Mouse (Mus musculus) stomach, embryonic 15.5 days (tissue): ENCODE results near the gene Exoc3l4. TPM values are rescaled to one million over a fixed set of nuclear protein-coding genes. Genes with fewer than 3 reads are reported as not detected.

Source experiments
- ATAC-seq: fragments of 200-750 bp; cut with Nextera tagmentation; 2 replicates; pipeline ENCODE4 v1.8.0; 2017; ENCODE audit warnings: low read depth, moderate number of reproducible peaks, moderate TSS enrichment; ENCODE audit not compliant: insufficient read depth, low FRiP score
- H3K27ac ChIP-seq: fragments of 300-500 bp; sonication (generic); 2 replicates; pipeline ENCODE4 v1.5.1; 2015; ENCODE audit warnings: mild to moderate bottlenecking, inconsistent platforms
- H3K27me3 ChIP-seq: fragments of 300-500 bp; sonication (generic); replicated peaks from 2 replicates; pipeline ENCODE4 v1.6.1; 2015; ENCODE audit warnings: inconsistent platforms
- H3K36me3 ChIP-seq: fragments of 300-500 bp; sonication (generic); 2 replicates; pipeline ENCODE4 v1.6.1; 2015; ENCODE audit warnings: inconsistent platforms
- H3K4me1 ChIP-seq: fragments of 300-500 bp; sonication (generic); 2 replicates; pipeline ENCODE4 v1.6.1; 2015; ENCODE audit warnings: inconsistent platforms
- H3K4me2 ChIP-seq: fragments of 300-500 bp; sonication (generic); 2 replicates; pipeline ENCODE4 v1.6.1; 2015; ENCODE audit warnings: mild to moderate bottlenecking, inconsistent platforms
- H3K4me3 ChIP-seq: fragments of 300-500 bp; sonication (generic); replicated peaks from 2 replicates; pipeline ENCODE4 v1.5.1; 2015; ENCODE audit warnings: inconsistent platforms
- H3K9ac ChIP-seq: fragments of 300-500 bp; sonication (generic); 2 replicates; pipeline ENCODE4 v1.6.1; 2015; ENCODE audit warnings: inconsistent platforms
- H3K9me3 ChIP-seq: fragments of 300-500 bp; sonication (generic); 2 replicates; pipeline ENCODE4 v1.6.1; 2016; ENCODE audit warnings: inconsistent platforms
- WGBS: fragments of 180-500 bp; shearing (Covaris S2); methylation state at CpG from one replicate; pipeline ENCODE4 v1.1.7; 2015; 5-methylcytosine and 5-hydroxymethylcytosine counted together
- polyA plus RNA-seq: library from polyadenylated mRNA; unstranded; fragments of >200 nt; fragmentation: Nextera tagmentation; extraction: Ambion mirVana; gene quantifications from 2 replicates; pipeline ENCODE4 v1.2.1, GENCODE M21; 2015

Exoc3l4 gene
- polyA plus RNA-seq, 1 experiment from 2014 or later = 8.5 TPM

DNA sequence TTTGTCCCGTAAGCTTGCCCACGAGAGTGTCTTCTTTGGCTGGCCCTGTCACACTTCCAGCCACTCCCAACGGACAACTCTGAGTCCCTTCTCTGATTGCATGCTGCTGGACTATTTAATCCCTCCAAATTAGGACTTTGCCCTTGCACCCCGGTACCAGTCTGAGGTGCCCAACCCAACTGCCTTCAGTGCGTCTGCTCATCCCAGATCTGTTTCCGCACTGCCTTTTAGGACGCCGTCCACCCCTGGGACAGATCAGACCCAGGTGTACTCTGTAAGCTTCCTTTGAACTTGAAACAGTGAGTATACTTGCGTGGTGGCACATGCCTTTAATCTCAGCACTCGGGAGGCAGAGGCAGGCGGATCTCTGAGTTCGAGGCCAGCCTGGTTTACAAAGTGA lies 38.0 kb upstream of the Exoc3l4 start:
- Histone ChIP-seq H3K4me2 (peak overlapping the region; percentile 85), H3K27me3 (no peaks in the 10 kb centered on the region), H3K9ac (no peak overlapping the region; the same call in 1 of the 2 replicates), H3K4me1 (peaks cover 18% of the 10 kb centered on the region; the same call in 1 of the 2 replicates), H3K9me3 (no peaks in the 10 kb centered on the region), H3K27ac (peak overlapping the region; percentile 95; the same call in 1 of the 2 replicates), H3K36me3 (no peaks in the 10 kb centered on the region), H3K4me3 (peak overlapping the region; percentile 99; the same call in 1 of the 2 replicates)
- ATAC-seq = no peak
- 74% methylated on average over 12 of the region's 12 CpGs for WGBS

DNA sequence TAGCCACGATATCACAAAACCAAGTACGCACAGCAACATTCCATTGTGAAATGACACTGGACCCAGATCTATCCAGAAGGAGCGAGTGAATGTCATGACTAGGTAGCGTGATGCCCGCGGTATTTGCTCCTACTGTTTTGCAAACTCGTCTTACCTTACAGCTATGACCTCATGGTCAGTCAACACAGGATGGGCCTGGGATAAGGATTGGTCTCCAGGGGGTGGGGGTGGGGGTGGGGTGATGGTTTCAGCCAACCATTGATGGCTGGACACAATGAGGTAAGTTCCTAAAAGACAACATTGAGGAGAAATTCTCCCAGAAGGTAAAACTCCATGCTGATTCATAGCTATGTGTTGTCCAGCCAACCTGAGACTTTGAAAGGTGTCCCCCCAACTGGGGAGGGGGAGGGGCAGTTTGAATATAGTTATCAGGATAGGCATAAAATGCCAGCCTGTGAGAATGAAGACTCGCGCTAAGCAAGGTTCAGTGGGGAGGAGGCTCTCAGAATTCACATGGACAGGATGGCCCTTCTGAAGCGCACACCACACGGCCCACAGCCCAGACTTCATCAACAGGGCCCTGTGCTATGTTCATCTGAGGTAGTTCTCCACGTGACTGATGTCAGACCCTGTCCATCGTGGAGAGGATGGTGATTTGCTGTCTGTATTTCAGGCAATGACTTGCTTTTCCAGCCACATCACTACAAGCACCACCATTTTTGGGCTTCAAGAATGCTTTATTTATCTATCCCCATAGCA lies 30.8 kb upstream of the Exoc3l4 start:
- 0 out of 2 replicates have a peak overlapping the region, but pooled peaks have one; percentile 14 for H3K4me2 ChIP-seq
- no peaks in the 10 kb centered on the region for H3K9me3 ChIP-seq
- H3K27ac ChIP-seq = peak overlapping the region; percentile 67
- peak; percentile 25; the same call in 1 of the 2 replicates for ATAC-seq
- no peaks in the 10 kb centered on the region for H3K36me3 ChIP-seq
- H3K9ac ChIP-seq = no peak overlapping the region
- 77% methylated on average over 13 of the region's 13 CpGs for WGBS
- peaks cover 10% of the 10 kb centered on the region; the same call in 1 of the 2 replicates for H3K4me1 ChIP-seq
- no peak overlapping the region for H3K4me3 ChIP-seq
- no peaks in the 10 kb centered on the region for H3K27me3 ChIP-seq

DNA sequence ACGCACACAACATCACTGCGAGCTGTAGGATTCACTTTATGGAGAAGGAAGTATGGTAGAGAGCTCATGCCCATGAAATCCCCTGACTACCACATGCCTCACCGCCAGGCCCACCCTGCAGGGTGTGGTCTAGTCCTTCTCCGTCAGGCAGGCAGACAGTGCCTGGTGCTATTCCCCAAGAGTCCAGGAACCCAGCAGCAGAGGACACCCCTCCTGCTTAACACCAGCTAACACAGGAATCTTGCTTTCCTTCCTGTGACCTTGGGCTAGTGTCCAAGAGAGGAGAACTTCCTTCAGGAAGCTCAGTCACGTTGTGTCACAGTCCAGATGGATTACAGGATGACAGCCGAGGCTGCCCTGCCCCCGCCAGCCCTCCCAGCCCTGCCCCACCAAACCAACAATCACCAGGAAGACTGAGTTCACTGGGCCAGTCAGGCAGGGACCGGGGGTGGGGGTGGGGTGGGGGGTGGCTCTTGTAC lies 30.1 kb upstream of the Exoc3l4 start:
- peak; percentile 85 for ATAC-seq
- H3K36me3 ChIP-seq = no peaks in the 10 kb centered on the region
- 0 out of 2 replicates have a peak overlapping the region, but pooled peaks have one; percentile 14 for H3K4me2 ChIP-seq
- H3K9me3 ChIP-seq = no peaks in the 10 kb centered on the region
- H3K27me3 ChIP-seq = no peaks in the 10 kb centered on the region
- peaks cover 10% of the 10 kb centered on the region; the same call in 1 of the 2 replicates for H3K4me1 ChIP-seq
- no peak overlapping the region for H3K4me3 ChIP-seq
- H3K9ac ChIP-seq = no peak overlapping the region
- H3K27ac ChIP-seq = peak overlapping the region; percentile 67
- WGBS = 28% methylated on average over 8 of the region's 8 CpGs

DNA sequence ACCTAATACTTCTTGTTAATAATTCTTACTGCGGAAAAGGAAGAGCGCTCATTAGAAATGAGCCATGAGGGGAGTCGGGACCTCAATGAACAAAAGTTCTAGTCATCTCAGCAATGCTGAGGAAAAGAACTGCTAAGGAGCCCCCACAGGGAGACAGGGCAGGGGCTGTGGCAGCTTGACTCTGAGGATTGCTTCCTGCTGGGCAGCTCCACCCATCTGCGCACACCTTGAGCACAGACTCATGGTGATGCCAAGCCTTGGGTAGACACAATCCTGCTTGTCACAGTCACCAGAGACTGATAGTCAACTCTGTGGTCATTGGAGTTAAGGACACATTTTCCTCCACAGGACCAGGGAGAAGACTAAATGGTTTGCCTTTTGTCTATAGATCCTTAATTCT lies 29.7 kb upstream of the Exoc3l4 start:
- H3K27me3 ChIP-seq = no peaks in the 10 kb centered on the region
- H3K9me3 ChIP-seq = no peaks in the 10 kb centered on the region
- 71% methylated on average over 4 of the region's 4 CpGs for WGBS
- no peaks in the 10 kb centered on the region for H3K36me3 ChIP-seq
- H3K4me3 ChIP-seq = no peak overlapping the region
- H3K4me2 ChIP-seq = no peak overlapping the region
- peak; percentile 70 for ATAC-seq
- peak overlapping the region; percentile 67 for H3K27ac ChIP-seq
- no peak overlapping the region for H3K9ac ChIP-seq
- peaks cover 10% of the 10 kb centered on the region; the same call in 1 of the 2 replicates for H3K4me1 ChIP-seq

DNA sequence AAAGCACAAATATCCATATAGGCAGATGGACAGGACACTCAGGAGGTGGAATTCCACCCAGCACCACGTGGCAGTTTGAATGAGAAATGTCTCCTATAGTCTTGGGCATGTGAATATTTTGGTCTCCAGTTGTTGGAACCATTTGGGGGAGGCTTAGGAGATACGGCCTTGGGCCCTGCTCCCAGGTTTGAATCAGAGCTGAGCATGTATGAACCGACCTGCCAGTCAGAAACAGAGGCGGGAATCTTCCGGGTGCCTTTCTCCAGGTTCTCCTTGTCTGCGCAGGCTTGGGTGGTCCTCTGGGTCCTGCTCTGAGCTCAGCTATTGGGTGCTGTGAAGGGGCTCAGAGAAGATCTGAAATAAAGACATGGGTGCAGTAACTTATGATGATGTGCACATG lies 22.8 kb upstream of the Exoc3l4 start:
- Histone ChIP-seq H3K27ac (no peak overlapping the region), H3K9ac (no peak overlapping the region), H3K27me3 (no peaks in the 10 kb centered on the region), H3K36me3 (no peaks in the 10 kb centered on the region), H3K4me1 (no peaks in the 10 kb centered on the region), H3K9me3 (no peaks in the 10 kb centered on the region), H3K4me2 (no peak overlapping the region), H3K4me3 (no peak overlapping the region)
- 81% methylated on average over 6 of the region's 6 CpGs for WGBS
- no peak for ATAC-seq

DNA sequence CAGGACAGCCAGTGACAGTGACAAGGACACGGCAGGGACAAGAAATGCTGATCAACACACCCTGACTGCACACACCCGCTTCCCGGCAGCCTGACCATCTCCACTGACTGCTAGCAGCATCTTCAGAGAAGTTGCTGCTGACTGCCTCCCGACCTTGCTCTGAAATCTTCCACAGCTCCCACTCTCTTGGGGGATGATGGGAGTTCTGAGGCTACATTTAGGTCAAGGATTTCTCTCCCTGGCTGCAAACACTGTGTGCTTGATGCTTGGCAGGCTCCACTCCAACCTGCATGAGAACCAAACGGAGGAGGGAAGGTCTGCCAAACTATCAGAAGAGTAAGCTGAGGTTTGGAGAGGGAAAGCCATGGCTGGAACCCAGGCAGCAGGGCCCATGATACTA lies 19.8 kb upstream of the Exoc3l4 start:
- Histone ChIP-seq H3K9me3 (no peaks in the 10 kb centered on the region), H3K27me3 (no peaks in the 10 kb centered on the region), H3K4me1 (no peaks in the 10 kb centered on the region), H3K4me3 (no peak overlapping the region), H3K36me3 (no peaks in the 10 kb centered on the region), H3K4me2 (no peak overlapping the region), H3K9ac (no peak overlapping the region), H3K27ac (no peak overlapping the region)
- ATAC-seq = no peak
- 54% methylated on average over 5 of the region's 5 CpGs for WGBS

DNA sequence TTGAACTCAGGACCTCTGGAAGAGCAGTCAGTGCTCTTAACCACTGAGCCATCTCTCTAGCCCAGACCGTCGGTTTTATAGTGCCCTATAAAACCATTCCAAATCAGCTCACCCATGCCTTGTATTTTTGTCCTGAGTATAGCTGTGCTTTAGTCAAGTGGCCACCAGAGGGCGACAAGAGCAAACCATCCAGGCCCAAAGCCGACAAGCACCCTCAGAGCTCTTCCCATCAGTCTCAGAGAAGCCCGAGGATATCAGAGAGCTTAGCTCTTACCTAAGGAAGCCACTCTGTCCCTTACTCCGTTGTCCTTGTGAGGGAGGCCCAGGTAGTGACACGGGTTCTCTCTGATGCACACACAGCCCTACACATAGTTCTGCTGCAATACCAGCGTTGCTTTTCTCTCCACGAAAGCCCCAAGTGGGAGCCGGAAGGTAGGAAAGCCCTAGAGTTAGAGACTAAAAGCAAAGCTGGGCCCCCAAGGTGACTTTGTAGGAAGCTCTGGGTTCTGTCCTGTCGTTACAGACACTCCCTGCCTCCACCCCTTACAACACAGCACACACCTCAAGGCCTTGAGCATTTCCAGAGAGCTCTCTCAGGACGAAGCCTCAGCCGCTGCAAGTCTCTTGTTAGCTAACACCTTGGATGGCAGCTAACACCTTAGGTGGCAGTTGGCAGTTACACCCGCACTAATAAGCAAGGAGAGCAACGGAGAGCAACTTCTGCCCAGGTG lies 15.2 kb upstream of the Exoc3l4 start:
- Histone ChIP-seq H3K4me1 (0 out of 2 replicates have a peak, but pooled peaks cover 3% of the 10 kb centered on the region), H3K36me3 (no peaks in the 10 kb centered on the region), H3K9me3 (no peaks in the 10 kb centered on the region), H3K9ac (no peak overlapping the region), H3K4me2 (no peak overlapping the region), H3K4me3 (no peak overlapping the region), H3K27me3 (peaks cover 11% of the 10 kb centered on the region), H3K27ac (no peak overlapping the region)
- ATAC-seq = peak; percentile 34
- 20% methylated on average over 15 of the region's 15 CpGs for WGBS

DNA sequence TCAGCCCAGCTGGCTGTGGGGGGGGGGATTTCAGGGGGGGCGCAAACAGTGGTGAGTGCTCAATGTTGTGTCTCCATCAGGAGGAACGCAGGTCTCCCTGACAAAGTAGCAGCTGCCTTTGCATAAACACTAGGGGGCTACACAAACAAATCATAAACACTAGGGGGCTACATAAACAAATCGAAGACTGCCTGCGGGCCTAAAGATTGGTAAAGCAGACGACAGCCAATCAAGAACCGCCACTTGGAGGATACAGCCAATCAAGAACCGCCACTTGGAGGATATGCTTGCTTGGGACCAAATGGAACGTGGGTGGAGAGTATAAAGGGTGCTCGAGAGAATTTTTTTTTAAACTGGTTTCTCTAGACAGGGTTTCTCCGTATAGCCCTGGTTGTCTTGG lies 11.9 kb upstream of the Exoc3l4 start:
- Histone ChIP-seq H3K27me3 (peaks cover 27% of the 10 kb centered on the region), H3K4me2 (no peak overlapping the region), H3K9me3 (no peaks in the 10 kb centered on the region), H3K36me3 (no peaks in the 10 kb centered on the region), H3K4me1 (0 out of 2 replicates have a peak, but pooled peaks cover 10% of the 10 kb centered on the region), H3K4me3 (no peak overlapping the region), H3K27ac (no peak overlapping the region), H3K9ac (no peak overlapping the region)
- no peak for ATAC-seq
- WGBS = 53% methylated on average over 10 of the region's 10 CpGs

DNA sequence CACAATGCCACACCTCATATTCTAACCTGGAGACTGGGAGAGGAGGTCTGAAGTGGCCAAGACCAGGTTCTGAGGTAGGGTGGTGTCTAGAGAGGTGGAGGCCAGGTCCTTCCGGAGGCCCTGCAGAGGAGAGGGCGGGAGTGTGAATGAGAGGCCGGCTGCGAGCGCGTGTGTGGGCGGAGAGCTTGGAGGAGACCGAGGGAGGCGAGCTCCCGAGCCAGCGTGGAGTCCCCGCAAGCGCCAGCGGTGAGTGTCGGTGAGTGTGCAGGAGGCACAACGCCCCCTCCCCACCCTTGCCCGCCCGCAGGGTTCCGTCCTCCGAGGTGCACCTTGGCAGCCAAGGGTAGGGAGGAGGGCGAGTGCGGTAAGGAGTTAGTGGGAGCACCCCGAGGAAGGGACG lies 10.2 kb upstream of the Exoc3l4 start, which contains the start of gene Lbhd2:
Lbhd2 (plus strand) TSS at position 188 of the 400 bp plus-strand sequence.
- no peak for ATAC-seq
- WGBS = 2% methylated on average over 23 of the region's 24 CpGs

DNA sequence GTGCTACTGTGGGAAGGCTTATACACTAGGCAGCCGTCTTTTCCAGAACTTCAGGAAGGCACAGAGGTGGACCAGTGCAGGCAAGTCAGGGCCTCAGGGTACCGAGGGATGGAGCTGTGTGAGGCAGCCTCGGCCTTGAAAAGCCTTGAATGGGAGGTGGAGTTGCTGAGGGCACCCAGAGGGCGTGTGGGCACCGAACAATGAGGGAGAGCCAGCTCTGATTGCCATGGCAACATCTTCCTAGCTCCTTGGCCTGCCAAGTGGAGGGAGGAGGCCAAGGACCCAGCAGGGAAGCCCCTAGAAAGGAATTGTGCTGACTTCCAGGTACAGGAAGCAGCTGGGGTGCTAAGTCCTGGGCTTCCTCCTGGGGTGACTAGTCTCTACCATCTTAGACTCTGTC lies 7.2 kb upstream of the Exoc3l4 start:
- no peak overlapping the region for H3K9ac ChIP-seq
- no peak overlapping the region for H3K27ac ChIP-seq
- no peaks in the 10 kb centered on the region for H3K36me3 ChIP-seq
- H3K4me2 ChIP-seq = no peak overlapping the region
- ATAC-seq = no peak
- H3K9me3 ChIP-seq = no peaks in the 10 kb centered on the region
- 34% methylated on average over 5 of the region's 5 CpGs for WGBS
- H3K4me3 ChIP-seq = no peak overlapping the region
- peaks cover 24% of the 10 kb centered on the region for H3K4me1 ChIP-seq
- peaks cover 27% of the 10 kb centered on the region for H3K27me3 ChIP-seq

More for the DNA sequence above, 10.2 kb upstream of the Exoc3l4 start, which contains the start of gene Lbhd2:
- Histone ChIP-seq H3K27ac (no peak within 1 kb of the TSS), H3K9me3 (no peaks in the 10 kb centered on the region), H3K36me3 (no peaks in the 10 kb centered on the region), H3K9ac (no peak within 1 kb of the TSS), H3K4me3 (peak within 1 kb of the TSS; percentile 6; the same call in 1 of the 2 replicates), H3K4me1 (0 out of 2 replicates have a peak, but pooled peaks cover 10% of the 10 kb centered on the region), H3K4me2 (peak within 1 kb of the TSS; percentile 41), H3K27me3 (peaks cover 27% of the 10 kb centered on the region)

DNA sequence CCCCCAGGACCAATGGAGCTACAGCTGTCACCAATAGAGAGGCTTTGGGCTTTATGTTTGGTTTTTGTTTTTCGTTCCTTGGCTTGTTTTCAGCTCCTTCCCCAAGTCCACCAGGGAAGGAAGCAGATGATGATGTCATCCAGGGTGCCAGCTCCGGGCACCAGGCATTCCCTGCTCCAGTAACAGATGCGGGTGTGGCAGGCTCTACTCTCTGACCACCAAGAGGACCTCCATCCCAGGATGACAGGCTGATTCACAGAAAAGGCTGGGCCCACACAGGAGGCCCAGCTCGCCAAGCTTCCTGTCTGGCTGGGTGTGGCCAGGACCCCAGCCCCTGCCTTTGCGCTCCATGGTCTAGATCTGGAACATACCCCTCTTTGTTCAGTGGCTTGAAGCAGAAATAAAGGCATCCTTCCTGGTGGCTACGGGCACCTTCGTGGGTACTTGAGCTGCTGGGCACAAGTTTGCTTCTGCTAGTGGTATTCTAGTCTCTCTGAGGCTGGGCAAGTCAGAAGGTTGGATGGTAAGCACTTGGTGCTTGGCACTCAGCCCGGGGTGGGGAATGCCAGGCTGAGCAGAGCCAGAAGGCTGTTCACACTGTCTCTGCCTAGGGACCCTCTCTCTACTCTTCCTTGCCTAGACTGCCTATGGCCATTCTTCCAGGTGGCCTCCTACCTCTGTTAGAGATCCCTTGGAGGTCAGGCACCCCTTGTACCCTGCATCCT lies 5.0 kb upstream of the Exoc3l4 start:
- ATAC-seq = no peak
- Histone ChIP-seq H3K9me3 (no peaks in the 10 kb centered on the region), H3K4me2 (no peak overlapping the region), H3K4me3 (no peak overlapping the region), H3K27ac (no peak overlapping the region), H3K4me1 (peaks cover 23% of the 10 kb centered on the region), H3K27me3 (peaks cover 15% of the 10 kb centered on the region), H3K36me3 (no peaks in the 10 kb centered on the region), H3K9ac (no peak overlapping the region)
- 75% methylated on average over 8 of the region's 8 CpGs for WGBS
